Mouse (Mus musculus) MEL (cell line): Measurements from ENCODE around the gene Zfpm1.

Experiments used
- CHD1 ChIP-seq: IDR thresholded peaks from 2 replicates; pipeline ENCODE4 v1.6.1; 2012; ENCODE audit warnings: low read depth, mild to moderate bottlenecking, inconsistent platforms, low read length, improper control_type of control experiment
- CTCF ChIP-seq, 3 experiments: IDR thresholded peaks in 2 of 3; conservative IDR thresholded peaks in 1 of 3; 2 replicates each; pipeline ENCODE4 v1.5.1; 2011 to 2012; ENCODE audit warnings: low read length in 3 of 3, low read depth in 2 of 3, mild to moderate bottlenecking in 2 of 3, improper control_type of control experiment in 1 of 3, inconsistent platforms in 1 of 3, mixed read lengths in 1 of 3, moderate library complexity in 1 of 3; ENCODE audit not compliant: control insufficient read depth in 1 of 3, insufficient read depth in 1 of 3, poor library complexity in 1 of 3, severe bottlenecking in 1 of 3
- ELF1 ChIP-seq: IDR thresholded peaks from 2 replicates; pipeline ENCODE4 v1.6.1; 2014; ENCODE audit warnings: low read depth, mild to moderate bottlenecking, inconsistent platforms, low read length, improper control_type of control experiment, moderate library complexity
- ETS1 ChIP-seq: IDR thresholded peaks from 2 replicates; pipeline ENCODE4 v1.6.1; 2012; ENCODE audit warnings: low read depth, mild to moderate bottlenecking, inconsistent platforms, low read length, improper control_type of control experiment, moderate library complexity
- MAX ChIP-seq: IDR thresholded peaks from 2 replicates; pipeline ENCODE4 v1.6.1; 2011; ENCODE audit warnings: low read length, improper control_type of control experiment
- POLR2A ChIP-seq, 2 experiments: IDR thresholded peaks; 2 replicates each; pipeline ENCODE4 v1.6.1; 2011 to 2012; ENCODE audit warnings: low read length in 2 of 2, mild to moderate bottlenecking in 2 of 2, control low read depth in 1 of 2, improper control_type of control experiment in 1 of 2, low read depth in 1 of 2, moderate library complexity in 1 of 2; ENCODE audit not compliant: control insufficient read depth in 1 of 2, insufficient read depth in 1 of 2, poor library complexity in 1 of 2
- TAL1 ChIP-seq: IDR thresholded peaks from 2 replicates; pipeline ENCODE4 v1.6.1; 2012; ENCODE audit warnings: mild to moderate bottlenecking, inconsistent platforms, low read length, moderate library complexity, mixed read lengths
- ZNF384 ChIP-seq: IDR thresholded peaks from 2 replicates; pipeline ENCODE4 v1.6.1; 2012; ENCODE audit warnings: low read depth, mild to moderate bottlenecking, inconsistent platforms, low read length, improper control_type of control experiment

DNA sequence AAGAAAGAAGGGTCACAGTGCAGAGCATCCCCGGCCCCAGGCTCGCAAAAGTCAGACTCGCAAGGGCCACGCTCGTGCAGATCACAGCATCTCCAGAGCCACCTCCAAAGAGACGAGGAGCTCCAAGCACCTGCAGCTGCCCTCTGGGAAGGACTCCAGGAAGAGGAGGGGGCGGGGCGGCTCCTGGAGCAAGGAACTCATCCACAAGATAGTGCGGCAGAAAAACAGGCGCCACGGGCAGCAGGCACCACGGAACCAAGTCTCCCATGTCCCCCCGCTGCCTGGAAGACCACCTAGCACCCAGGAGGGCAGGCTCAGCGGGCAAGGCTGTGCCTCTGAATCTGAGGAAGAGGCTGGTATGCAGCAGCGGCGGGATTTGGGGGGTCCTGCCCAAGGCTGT, 19.1 kb upstream of the Zfpm1 start:
- no peak for TF ChIP-seq CTCF (IDR thresholded peaks at IDR 0.05 in 2 of 3, conservative IDR thresholded peaks at IDR 0.05 in 1 of 3; ENCODE audit: control insufficient read depth in 1 of 3, insufficient read depth in 1 of 3, low read depth in 2 of 3, low read length in 3 of 3, poor library complexity in 1 of 3, severe bottlenecking in 1 of 3)
- no peak for TF ChIP-seq MAX
- no peak for TF ChIP-seq CHD1
- no peak for TF ChIP-seq TAL1
- no peak for TF ChIP-seq ZNF384
- no peak for TF ChIP-seq POLR2A (IDR thresholded peaks at IDR 0.05; ENCODE audit: control insufficient read depth in 1 of 2, insufficient read depth in 1 of 2, low read depth in 1 of 2, low read length in 2 of 2, poor library complexity in 1 of 2)
- TF ChIP-seq ELF1 = no peak
- TF ChIP-seq ETS1 = no peak
